Mouse (Mus musculus) urinary bladder, postnatal 4 days (tissue): ENCODE measurements around the gene Ctf1.
A peak's percentile ranks its signal among the peaks of the same experiment; 100 is the strongest.
"Not testable (repeated sequence)": the region's sequence is repeated elsewhere in the genome, so short reads cannot be mapped to it uniquely, and the experiment has no call there.

ENCODE experiments used
- DNase-seq, 2 experiments: peaks; one replicate each; pipeline ENCODE4 v3.0.0; 2021 to 2022; ENCODE audit warnings: low spot score in 2 of 2

Ctf1 gene

DNA sequence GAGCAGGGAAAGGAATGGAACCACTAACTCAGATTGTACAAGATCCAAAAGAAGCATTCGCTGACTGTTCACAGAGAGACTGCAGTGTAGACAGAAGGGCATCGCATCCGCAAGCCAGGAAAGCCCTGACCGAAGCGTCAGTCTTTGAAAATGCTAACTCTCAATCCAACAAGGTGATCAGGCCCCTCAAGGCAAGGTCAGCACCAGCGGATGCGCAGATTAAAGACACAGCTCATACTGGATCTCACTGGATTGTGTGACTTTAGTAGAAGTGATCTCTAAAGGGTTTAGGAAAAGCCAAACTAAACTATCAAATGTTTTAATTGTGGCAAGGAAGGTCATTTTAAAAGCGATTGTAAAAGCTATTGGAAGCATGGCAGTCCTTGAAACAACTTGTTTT lies 19.2 kb upstream of the Ctf1 start:
- no peak for DNase-seq

DNA sequence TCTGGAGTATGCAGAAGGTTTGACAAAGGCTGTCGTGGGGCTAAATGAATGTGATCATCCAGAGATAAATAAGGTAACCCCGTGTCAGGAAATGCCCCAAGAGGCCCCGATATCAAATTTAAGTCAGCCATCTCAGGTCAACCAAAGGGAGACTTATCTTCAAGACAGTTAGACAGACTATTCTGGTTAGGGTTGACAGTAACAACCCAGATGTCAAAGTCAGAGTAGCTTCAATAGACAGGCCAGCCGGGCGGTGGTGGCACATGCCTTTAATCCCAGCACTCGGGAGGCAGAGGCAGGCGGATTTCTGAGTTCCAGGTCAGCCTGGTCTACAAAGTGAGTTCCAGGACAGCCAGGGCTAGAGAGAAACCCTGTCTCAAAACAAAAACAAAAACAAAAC lies 18.8 kb upstream of the Ctf1 start:
- not testable (repeated sequence) for DNase-seq

DNA sequence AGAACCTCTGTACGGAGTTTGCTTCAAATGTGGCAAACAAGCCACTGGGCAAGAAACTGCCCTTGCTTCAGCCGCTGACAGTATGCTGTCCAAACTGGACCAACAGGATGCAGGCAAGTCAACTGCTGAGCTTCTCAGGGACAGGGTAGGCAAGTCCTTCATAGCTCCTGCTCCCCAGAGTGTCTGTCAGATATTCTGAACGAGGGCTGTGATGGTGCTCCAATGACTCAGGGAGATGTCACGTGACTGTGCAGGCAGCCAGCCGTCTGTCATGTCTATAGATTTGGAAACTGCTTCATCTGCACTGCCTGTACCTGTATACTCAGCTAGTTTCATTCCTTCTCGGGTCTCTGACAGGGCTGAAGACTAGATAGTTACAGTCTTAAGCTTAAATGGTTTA lies 13.6 kb upstream of the Ctf1 start:
- DNase-seq = no peak

DNA sequence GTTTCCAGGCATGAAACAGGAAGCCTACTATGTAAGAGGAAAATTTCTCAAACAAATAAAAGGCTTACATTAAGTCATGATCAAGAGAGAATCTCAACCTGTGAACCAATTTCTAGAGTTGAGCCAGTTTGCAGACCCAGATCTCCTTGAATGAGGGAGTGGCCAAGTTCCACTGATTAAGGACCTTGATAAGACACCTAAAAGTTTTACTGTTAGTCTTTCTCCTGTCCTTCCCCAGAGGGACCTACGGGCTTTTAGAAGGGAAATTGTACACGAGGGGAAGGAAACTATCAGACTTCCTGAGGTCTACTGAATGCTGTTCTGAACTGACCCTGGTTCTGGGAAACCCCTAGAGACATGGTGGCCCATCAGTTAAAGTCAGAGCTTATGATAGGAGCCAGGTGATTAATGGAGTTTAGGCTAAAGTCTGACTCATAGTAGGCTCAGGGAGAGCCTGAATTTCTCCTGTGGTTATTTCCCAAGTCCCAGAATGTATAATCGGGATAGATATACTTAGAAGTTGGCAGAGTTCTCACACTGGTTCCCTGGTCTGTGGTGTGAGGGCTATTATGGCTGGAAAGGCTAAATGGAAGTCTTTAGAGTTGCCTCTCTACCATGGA lies 11.7 kb upstream of the Ctf1 start:
- no peak for DNase-seq

DNA sequence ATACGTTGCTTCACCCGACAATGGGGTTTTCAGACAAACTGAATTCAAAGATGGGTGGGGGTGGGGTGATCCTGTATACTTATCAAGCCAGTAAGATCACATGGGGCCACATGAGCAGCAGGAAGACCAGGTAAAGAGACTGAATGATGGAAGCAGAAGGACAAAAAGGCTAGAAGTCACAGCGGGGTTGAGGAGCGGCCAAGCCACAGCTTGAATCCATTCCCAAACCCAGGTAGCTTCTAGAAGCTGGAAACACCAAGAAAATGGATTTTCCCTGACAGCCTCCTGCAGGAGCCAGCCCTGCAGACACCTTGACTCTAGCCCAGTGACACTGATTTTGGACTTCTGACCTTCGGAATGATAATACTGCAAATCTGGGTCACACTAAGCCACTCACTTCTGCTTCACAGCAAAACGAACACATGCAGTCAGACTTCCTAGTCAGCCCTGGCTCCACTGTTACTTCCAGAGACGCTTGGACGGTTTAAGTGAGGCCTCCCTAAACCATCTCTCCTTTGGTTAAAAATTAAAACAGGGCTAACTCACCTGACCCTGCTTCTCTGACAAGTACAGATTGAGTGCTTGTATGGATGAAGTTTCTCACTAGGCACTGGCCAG lies 8.9 kb upstream of the Ctf1 start:
- DNase-seq = no peak

DNA sequence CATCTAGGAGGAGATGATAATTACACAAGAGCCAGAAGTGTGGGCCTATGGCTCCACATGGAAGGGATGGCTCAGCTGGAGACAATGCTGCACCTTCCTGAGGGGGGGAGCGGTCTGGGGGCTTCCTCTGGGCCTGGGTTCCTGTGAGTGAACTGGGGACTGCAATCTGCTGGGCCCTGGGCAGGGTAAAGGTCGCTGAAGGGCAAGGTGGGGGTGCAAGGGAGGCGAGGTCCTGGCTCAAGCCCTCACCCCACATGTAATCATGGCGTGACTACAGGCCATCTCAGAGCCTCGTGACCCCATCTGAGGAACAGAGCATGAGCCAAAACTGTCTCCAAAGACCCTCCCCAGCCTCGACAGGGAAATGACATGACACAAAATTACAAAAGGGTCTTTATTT lies 7.9 kb upstream of the Ctf1 start:
- no peak for DNase-seq

DNA sequence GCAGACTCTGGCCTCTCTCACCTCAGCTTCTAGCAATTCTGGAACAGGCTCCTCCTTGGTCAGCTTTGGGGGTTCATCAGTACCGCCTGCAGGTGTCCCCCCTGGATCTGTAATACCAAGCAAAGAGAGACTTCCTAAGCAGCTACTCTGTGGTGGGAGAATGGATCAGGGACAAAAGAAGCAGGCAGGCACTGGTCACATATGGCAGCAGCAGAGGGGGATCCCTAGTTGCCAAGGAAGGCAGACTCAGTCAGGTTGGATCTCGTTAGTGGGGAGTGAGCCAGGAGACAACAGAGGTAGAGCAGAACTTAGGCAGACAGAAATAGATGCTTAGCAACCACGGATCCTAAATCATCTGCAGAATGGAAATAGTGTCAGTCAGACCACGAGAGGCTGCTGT lies 6.8 kb upstream of the Ctf1 start:
- no peak for DNase-seq

DNA sequence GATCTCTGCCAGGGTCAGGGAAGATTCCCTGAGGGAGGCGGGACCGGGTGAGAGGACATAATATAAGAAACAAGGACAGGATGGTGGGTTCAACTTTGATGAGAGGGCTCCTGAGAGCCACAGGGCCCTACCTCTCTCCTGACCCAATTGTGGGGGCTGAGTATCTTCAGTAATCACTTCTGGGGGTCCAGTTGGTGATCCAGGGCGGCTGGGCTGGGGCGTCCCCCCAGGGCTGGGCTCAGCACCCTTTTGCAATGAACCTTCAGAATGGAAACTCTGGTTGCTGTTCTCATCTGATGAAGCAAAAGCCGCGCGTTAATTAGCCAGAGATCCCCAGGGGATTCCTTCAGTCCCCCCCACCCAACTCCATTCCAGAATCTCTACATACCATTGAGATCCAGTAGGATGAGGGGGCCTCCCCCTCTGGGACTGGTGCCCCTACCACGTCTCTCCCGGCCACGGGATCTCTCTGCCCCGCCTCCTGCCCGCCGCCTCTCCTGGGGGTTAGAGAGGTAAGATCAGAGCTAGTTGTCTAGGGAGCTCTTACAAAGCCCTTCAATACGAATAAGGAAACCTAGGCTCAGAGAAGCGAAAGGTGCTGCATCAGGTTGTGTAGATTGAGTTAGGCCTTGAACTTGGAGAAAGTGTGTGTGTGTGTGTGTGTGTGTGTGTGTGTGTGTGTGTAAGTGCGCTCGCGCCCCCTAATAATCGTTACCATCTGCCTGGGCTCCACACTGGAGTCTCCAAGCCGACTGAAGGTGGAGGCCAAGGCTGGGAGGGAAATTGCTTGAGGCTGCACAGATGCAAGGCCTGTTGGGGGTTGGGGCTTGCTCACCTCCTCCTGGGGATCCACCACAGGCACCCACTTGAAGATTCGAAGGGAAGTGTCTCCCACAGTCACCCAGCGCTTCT lies 5.2 kb upstream of the Ctf1 start:
- DNase-seq = peak in 1 of 2 experiments; percentile 36

DNA sequence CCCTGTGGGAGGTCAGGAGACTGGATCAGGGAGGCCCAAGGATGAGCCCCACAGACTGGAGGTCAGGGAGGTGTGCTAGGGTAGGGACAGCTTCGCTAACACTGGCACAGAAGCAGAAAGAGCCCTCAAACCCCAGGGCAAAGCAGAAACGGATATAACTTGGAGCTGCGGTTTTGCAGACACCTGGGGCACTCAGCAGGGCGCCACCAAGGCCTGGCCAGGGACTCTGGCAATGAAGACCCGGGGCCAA lies 4.7 kb upstream of the Ctf1 start:
- DNase-seq = no peak

DNA sequence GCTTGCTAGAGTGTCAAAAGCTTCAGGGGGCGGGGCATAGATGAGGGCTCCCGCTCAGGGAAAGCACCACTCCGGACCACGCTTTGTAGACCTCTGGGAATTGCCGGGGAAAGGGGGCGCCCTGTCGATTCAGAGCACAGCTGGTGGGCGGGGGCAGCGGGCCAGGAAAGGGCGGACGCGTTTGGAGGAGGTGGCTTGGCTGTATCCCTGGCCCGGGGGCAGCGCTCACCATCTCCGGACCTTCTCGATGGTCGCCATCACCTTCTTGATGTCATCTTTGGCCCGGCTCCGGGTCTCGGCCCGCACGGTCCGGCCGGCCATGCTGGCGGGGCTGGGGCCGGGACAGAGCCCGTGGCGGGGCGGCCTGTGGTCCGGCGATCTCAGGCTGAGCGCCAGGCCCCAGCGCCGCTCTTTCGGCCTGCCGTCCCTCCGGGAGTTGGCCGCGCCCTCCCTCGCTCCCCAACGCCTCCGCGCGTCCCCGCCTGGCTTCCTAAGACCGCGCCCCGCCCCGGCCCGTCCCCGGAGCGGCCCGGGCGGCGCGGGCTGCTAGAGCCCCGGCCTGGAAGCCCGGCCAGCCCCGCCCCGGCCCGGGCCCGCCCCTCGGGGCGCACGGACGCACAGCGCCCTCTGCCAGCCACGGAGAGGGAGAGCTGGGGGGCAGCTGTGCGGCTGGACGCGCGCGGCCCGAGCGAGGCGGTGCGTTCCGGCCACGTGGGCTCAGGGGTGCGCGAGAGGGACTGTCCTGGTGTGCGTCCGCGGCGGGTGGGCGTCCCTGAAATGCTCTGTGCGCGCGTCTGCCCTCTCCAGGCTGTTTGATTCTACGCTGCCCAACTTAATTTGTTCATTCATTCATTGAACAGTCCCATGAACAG lies 4.1 kb upstream of the Ctf1 start, which contains the start of gene Bcl7c:
Bcl7c (minus strand) TSS at position 727 of the 872 bp plus-strand sequence.
- DNase-seq = peak; percentile 93 to 94

DNA sequence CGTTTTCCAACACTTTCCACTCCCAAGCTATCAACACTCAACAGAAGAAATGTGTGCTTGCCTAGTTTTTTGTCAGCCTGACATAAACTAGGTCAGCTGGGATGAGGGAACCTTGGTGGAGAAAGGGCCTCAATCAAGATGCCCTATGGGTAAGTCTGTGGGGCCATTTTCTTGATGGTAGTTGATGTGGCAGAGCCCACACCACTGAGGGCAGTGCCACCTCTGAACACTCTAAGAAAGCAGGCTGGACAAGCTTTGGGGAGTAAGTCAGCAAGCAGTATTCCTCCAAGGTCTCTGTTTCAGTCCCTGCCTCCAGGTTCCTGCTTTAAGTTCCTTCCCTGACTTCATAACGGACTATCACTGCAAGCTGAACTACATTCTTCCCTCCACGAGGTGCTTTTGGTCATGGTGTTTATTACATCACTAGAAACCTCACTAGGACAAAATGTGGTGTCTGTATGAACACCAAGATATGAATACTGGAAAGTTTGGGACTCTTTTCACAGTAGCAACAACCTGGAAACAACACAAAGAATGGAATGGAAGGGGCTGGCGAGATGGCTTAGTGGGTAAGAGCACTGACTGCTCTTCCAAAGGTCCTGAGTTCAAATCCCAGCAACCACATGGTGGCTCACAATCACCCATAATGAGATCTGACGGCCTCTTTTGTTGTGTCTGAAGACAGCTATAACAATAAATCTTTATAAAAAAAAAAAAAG lies 3.1 kb upstream of the Ctf1 start:
- DNase-seq = no peak

DNA sequence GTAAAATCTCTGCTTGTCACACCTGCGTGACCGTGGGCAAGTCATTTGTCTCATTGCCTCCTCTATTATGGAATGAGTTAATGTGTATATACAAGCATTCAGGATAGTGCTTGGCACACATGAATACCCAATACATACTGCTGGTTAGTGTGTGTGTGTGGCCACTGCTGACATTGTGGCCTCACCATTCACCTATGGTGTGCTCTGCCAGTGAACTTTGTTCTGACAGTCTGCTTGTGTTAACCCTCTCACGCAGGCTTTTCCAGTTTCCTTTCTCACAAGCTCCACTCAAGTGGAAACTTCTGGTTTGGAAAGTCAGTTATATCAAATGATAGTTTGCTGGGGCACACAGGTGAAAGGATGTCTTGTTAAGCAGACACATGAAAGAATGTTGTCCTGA lies 1.5 kb upstream of the Ctf1 start:
- DNase-seq = no peak

DNA sequence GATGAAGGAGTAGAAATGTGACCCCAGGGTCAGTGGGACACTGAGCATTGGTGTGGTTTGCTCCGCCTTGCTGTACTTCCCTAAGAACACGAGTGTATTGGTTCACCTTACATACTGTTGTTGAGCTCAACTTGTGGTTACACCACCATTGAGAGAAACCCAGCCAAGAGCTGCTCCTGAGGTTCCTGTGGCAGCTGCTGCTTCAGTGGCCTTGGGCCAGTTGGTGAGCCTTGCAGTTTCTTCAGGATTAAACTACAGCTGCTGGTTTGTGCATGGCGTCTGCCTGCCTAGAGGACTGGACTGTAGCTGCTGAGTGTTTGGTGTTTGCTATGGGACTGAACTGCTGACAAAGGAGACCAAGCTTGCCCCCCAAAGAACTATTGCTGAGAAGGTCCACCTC lies 1.1 kb upstream of the Ctf1 start:
- DNase-seq = no peak

DNA sequence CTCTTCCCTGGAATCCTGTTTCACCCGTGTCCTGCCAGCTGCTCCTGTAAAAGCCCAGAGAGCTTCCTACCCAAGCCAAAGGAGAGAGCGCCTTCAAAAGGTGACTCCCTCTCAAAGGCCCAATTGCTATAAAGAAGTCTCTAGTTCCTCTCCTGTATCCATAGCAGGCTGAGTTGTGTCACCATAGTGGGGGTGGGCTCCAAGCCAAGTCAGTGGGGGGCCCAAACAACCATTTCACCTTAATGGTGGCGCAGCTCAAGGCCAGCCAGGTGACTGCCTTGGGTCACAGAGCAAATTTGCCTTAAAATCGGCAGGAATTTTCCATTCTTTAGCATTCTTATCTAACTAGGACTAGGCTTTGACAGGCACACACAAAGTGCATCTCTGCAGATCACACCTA lies 2.3 kb downstream of the Ctf1 start:
- DNase-seq = no peak

DNA sequence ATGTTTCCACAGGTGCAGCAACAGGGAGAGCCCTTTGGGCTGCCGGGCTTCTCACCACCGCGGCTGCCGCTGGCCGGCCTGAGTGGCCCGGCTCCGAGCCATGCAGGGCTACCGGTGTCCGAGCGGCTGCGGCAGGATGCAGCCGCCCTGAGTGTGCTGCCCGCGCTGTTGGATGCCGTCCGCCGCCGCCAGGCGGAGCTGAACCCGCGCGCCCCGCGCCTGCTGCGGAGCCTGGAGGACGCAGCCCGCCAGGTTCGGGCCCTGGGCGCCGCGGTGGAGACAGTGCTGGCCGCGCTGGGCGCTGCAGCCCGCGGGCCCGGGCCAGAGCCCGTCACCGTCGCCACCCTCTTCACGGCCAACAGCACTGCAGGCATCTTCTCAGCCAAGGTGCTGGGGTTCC lies 4.5 kb downstream of the Ctf1 start:
- DNase-seq = peak; percentile 67 to 68

DNA sequence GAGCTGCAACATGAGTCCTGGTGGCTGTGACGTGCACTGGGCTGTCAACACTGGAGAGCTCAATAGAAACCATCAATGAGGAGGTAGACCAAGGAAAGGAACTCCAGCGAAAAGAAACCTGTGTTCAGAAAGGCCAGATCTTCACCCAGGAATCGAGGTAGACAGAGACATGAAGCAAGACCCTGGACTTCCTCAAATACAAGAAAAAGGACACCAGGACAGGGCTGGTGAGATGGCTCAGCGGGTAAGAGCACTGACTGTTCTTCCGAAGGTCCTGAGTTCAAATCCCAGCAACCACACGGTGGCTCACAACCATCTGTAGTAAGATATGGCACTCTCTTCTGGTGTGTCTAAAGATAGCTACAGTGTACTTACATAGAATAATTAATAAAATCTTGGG lies 5.8 kb downstream of the Ctf1 start:
- no peak for DNase-seq

DNA sequence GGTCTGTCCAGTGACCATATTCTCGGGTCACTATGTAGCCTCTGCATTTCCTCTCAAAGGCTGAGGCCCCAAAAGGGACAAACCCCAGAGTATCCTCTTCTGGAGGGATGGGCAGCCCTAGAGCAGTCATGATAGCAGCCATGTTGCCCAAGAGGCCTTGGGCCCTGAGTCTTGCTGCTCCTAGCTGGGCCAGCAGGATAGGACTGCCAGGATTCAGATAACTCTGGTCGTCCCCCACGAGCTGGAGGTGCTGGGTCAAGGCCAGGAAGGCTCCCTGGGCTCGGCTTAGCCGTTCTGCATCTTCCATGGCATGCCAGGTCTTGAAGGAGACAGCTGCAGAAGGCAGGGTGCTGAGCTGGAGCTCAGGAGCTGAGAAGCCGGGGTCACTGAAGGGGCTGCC lies 6.7 kb downstream of the Ctf1 start:
- peak in 1 of 2 experiments; percentile 48 for DNase-seq

DNA sequence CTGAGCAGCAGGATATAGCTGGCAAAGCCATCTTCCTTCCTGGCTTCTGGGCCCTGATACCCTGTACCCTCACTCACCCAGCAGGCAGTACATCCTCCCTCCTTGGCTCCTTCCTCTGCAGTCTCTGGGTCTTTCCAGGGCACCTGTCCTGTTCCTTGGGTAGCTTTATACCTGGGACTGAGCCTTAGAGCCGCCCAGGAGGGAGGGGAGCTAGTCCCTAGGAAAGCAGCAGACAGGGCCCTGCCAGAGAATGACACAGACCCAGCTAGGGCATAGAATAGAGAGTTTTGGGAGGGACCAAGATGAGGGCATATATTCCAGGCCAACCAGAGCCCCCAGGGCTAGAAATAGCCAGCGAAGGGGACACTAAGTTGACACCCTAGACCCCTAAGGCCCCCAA lies 13.0 kb downstream of the Ctf1 start:
- no peak for DNase-seq

DNA sequence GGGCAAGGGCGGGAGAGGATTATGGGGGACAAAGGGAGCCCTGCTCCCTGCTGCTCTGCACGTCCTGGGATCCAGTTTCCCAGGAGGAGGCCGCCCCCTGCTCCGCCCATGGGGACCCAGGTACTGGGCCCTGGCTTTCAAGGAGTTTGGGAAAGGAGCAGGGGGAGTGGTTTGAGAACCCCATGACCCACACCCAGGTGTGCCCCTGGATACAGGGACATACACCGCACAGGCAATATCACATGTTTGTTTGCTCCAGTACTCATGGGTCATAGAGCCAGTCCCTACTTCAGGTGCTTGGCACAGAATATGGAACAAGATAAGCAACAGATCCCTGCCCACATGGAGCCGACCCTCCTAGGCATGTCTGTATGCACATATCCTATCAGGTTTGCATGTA lies 13.4 kb downstream of the Ctf1 start:
- DNase-seq = no peak

DNA sequence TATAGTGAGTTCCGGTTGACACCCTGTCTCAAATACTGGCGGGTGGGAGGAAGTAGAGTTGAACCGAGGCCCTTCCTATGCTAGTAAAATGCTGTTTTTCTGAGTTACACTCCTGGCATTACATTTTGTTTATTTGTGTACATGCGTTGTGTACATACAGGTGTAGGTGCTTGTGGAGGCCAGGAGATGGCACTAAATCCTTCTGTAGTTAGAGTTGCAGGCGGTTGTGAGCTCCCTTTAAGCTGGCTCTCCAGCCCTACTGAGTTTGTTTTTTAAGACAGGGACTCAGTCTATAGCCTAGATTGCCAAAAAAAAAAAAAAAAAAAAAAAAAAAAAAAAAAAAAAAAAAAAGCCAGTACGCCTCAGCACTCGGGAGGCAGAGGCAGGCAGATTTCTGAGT lies 15.4 kb downstream of the Ctf1 start:
- DNase-seq = no peak

DNA sequence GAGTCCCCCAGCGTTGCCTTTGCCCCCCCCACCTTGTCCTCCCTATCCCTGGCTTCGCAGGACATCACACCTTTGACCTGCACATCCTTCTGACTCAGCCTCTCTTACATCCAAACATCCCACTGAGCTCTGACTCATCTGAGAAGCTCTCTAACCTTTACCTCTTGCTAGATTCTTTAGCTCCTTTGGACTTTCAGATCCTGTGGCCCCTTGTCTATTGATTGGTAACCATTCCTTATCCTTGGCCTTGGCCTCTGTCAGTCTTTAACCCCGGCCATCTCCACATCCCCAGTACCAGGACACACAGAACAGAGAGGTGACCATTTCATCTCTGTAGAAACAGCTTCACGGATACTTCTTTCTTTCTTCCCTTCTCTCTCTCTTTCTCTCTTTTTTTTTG lies 17.6 kb downstream of the Ctf1 start:
- DNase-seq = no peak

DNA sequence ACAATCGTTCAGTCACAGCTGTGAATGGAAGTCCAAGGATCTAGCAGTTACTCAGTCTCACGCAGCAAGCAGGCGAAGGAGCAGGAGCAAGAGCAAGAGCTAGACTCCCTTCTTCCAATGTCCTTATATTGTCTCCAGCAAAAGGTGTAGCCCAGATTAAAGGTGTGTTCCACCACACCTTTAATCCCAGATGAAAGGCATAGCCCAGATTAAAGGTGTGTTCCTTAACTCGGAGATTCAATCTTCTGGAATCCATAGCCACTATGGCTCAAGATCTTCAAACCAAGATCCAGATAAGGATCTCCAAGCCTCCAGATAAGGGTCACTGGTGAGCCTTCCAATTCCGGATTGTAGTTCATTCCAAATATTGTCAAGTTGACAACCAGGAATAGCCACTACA lies 19.5 kb downstream of the Ctf1 start, which contains the start of gene Ctf2:
Ctf2 (minus strand) TSS at position 101 of the 400 bp plus-strand sequence.
- DNase-seq = not testable (repeated sequence)
